Mouse (Mus musculus) layer of hippocampus, postnatal 36 days (tissue): ENCODE data around the gene Bpifb1. TPM values are rescaled to one million over a fixed set of nuclear protein-coding genes. Genes with fewer than 3 reads are reported as not detected.
A peak's percentile ranks its signal among the peaks of the same experiment; 100 is the strongest.
"Not testable (repeated sequence)": the region's sequence is repeated elsewhere in the genome, so short reads cannot be mapped to it uniquely, and the experiment has no call there.

Experiments used
- DNase-seq, 2 experiments: peaks; one replicate each; pipeline ENCODE4 v3.0.0; 2022
- total RNA-seq, 2 experiments: library from RNA; stranded (reverse); gene quantifications; 2 replicates each; pipeline ENCODE4 v1.2.3; 2021

Gene Bpifb1
- total RNA-seq, 2 experiments from 2014 or later: 0.12 TPM; not detected in 1

DNA sequence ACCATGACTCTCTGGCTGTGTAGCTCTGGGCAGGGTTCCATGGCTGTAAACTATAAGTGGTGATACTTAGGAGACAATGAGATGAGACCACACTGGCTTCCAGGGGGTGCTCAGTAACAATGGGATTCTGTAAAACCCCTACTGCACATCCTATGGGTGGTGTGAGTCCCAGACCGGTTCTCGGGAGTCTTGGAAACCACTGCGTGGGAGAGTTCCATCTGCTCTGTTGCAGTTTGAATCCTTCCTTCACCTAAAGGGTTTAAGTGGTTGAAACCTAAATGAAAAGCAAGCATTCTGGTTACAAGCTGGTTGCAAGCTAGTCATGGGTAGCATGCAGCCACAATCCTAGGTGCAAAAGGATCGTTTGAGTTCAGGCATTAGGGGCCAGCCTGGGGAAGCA lies 21.3 kb downstream of the Bpifb1 start:
- DNase-seq: peak; percentile 45 to 46

- peak; percentile 45 to 52 for DNase-seq
Measured at GRCm38 (mm10) chr2:154215191-154215590, 24.6 kb downstream of the Bpifb1 start.

DNA sequence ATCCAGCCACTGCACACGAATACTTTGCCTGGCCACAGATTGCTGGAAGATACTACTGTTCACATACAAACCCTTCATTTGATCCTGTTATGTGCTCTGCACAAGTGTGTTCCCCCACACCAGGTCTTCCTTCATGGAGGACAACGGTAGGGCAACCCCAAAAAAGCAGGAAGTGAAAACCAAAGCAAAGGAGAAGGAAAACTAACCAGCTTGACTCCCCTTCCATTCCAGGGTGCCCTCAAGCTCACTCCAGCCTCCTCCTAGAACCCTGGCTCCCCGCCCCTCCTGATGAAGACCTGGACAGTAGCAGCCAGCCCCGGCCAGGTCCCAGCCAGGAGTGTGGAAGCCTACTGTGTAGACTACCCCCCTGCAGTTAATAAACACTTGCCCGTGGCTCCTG lies 29.3 kb downstream of the Bpifb1 start:
- no peak for DNase-seq

GRCm38 (mm10) chr2:154223265-154223916 lies 32.8 kb downstream of the Bpifb1 start, which contains the start of gene Bpifb5:
Gene Bpifb5, plus strand, starts transcription at chr2:154223742.
- DNase-seq: no peak

DNA sequence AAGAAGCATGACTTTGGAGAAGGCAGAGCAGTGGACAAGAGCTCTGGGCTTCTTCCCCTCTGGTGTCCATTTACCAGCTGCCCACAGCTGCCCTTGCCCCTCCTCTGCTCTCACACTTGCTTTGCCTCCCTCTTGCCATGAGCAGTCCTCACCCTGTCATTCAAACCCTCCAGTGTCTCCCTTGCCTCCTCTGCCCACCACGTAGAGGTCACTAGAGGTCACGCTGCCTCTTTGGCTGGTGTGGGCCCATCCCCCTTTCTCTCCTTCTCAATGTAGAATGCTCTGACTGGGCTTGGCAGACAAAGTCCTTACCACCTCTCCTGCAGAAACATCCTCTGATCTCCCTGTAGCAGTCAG lies 33.3 kb downstream of the Bpifb1 start:
- no peak for DNase-seq

- no peak for DNase-seq
Measured at GRCm38 (mm10) chr2:154226991-154227390, 36.4 kb downstream of the Bpifb1 start.

- no peak for DNase-seq
Measured at GRCm38 (mm10) chr2:154227830-154228229, 37.2 kb downstream of the Bpifb1 start.

GRCm38 (mm10) chr2:154233426-154233825 lies 42.8 kb downstream of the Bpifb1 start:
- DNase-seq: peak; percentile 40 to 55

GRCm38 (mm10) chr2:154240771-154241170 lies 50.2 kb downstream of the Bpifb1 start:
- no peak for DNase-seq

DNA sequence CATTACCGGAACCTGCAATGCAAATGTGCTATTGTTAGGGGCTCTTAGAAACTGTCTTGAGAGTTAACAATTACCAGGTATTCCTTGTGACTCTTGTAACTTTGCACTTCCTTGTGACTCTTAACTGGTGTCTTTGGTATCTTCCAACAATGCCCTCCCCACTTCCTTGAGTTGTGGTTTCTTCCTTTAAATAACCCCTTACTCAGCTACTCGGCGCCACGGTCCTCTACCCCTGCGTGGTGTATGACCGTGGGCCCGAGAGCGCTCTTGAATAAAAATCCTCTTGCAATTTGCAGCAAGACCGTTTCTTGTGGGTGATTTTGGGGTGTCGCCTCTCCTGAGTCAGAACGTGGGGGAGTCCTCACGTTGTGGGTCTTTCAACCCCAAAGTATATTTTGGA lies 52.1 kb downstream of the Bpifb1 start:
- not testable (repeated sequence) for DNase-seq

- peak; percentile 37 to 48 for DNase-seq
Measured at GRCm38 (mm10) chr2:154243356-154244036, 52.9 kb downstream of the Bpifb1 start.

- no peak for DNase-seq
Measured at GRCm38 (mm10) chr2:154245322-154245721, 54.7 kb downstream of the Bpifb1 start.

DNA sequence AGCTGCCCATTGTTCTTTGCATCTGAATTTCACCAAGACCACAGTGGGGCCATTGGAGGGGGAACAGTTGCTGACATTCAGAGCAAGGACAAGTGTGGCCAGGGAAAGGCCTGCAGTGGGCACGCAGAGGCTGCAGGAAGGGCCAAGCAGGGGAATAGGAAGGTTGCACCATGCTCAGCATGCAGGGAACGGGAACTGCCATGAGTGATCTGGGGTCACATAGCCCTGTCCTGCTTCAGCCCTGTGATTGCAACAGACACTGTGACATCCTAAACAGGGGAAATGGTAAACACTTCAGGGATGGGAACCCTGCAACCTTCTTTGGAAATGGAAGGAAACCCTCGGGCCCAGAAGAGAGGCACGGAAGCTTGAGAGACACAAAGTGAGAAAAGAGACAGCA lies 64.6 kb downstream of the Bpifb1 start:
- DNase-seq: not testable (repeated sequence)

- DNase-seq: no peak
Measured at GRCm38 (mm10) chr2:154255770-154256169, 65.2 kb downstream of the Bpifb1 start.

DNA sequence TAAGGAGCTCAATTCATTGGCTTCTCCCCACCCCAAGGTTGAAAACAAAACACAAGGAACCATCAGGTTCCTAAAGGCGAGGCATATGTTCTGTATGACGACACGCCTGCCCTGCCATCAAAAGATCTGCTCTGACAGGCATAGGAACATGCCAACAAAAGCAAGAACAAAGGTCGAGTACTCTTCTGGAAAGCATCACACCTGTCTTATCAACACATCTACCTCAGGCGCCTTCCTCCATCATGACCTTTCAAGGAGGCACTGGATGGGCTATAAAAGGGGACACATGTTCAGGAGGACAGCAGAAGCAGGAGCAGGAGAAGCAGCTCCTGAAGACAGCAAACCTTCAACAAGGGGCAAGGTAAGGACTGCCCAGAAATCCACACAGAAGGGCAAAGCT lies 66.9 kb downstream of the Bpifb1 start, which contains the start of gene Bpifb9a:
Gene Bpifb9a (plus strand): TSS at position 301 of the 400 bp plus-strand sequence.
- DNase-seq: not testable (repeated sequence)

DNA sequence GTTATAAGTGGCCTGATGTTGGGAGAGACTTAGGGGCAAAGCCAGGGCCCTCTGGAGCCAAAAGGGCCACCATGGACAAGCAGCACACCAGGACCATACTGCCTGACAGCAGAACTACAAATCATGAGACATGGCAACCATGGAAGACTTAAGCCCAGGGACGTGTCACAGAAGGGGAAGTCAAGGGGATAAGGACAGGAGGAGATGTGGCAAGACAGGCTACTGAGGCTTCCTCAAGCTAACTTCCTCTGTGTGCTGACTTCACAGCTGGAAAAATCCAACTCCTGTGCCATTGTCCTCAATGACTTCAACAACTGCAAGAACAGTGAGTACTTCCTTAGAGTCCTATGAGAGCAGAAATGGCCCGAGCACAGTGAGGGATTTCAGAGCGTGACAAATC lies 73.8 kb downstream of the Bpifb1 start:
- not testable (repeated sequence) for DNase-seq

Other genes starting within 250 kb of the Bpifb1 start
- gene Bpifa6, start 215.9 kb upstream of the Bpifb1 start, total RNA-seq: not detected
- not detected for gene Bpifa2, start 182.6 kb upstream of the Bpifb1 start, total RNA-seq
- gene Bpifa3, start 60.5 kb upstream of the Bpifb1 start, total RNA-seq: not detected
- gene Bpifa1, start 47.9 kb upstream of the Bpifb1 start, total RNA-seq: not detected
- not detected for gene Bpifa5, start 28.2 kb upstream of the Bpifb1 start, total RNA-seq
- gene Bpifb5, start 32.9 kb downstream of the Bpifb1 start, total RNA-seq: not detected
- not detected for gene Bpifb9a, start 67.0 kb downstream of the Bpifb1 start, total RNA-seq
- gene Bpifb9b, start 116.4 kb downstream of the Bpifb1 start, total RNA-seq: not detected
- 10 to 100 TPM; 12.7 to 16.7 TPM for gene Cdk5rap1, start 182.2 kb downstream of the Bpifb1 start, total RNA-seq
- gene Snta1, start 217.3 kb downstream of the Bpifb1 start, total RNA-seq: 10 to 100 TPM; 42.3 to 48.0 TPM
- 10 to 100 TPM; 49.7 to 57.7 TPM for gene Cbfa2t2, start 245.7 kb downstream of the Bpifb1 start, total RNA-seq